Mouse (Mus musculus) small intestine, adult 2 months (tissue): ENCODE results near the gene Olfr1387.

ENCODE experiments used
- CTCF ChIP-seq: fragments of 200-500 bp; IDR thresholded peaks from 2 replicates; pipeline ENCODE4 v1.5.1; 2012; ENCODE audit warnings: low read depth, mild to moderate bottlenecking, control low read depth, inconsistent platforms, low read length, moderate library complexity, mixed read lengths; ENCODE audit not compliant: insufficient replicate concordance, insufficient read length; ENCODE audit errors: extremely low read depth
- POLR2A ChIP-seq: fragments of 200-500 bp; IDR thresholded peaks from 2 replicates; pipeline ENCODE4 v1.6.1; 2012; ENCODE audit warnings: low read depth, mild to moderate bottlenecking, control low read depth, inconsistent platforms, low read length, moderate library complexity

GRCm38 (mm10) chr11:49410540-49410939, 44.6 kb upstream of the Olfr1387 start:
- TF ChIP-seq CTCF (no peak), POLR2A (no peak)
